Mouse (Mus musculus): ENCODE results near the gene Adig.

GRCm38 (mm10) chr2:158534090-158534489 lies 31.7 kb downstream of the Adig start:
- TF ChIP-seq ZC3H11A (IDR thresholded peaks at IDR 0.05; ENCODE audit: borderline replicate concordance, low read depth, low read length) (peak; percentile 30; the same call in 1 of the 2 replicates), HCFC1 (IDR thresholded peaks at IDR 0.05; ENCODE audit: borderline replicate concordance, insufficient read depth, low read length) (no peak), ZNF384 (IDR thresholded peaks at IDR 0.05; ENCODE audit: low read depth, low read length) (no peak)
